Mouse (Mus musculus) small intestine, adult 2 months (tissue): ENCODE results near the gene Helb.

Experiments
- CTCF ChIP-seq: fragments of 200-500 bp; IDR thresholded peaks from 2 replicates; pipeline ENCODE4 v1.5.1; 2012; ENCODE audit warnings: low read depth, mild to moderate bottlenecking, control low read depth, inconsistent platforms, low read length, moderate library complexity, mixed read lengths; ENCODE audit not compliant: insufficient replicate concordance, insufficient read length; ENCODE audit errors: extremely low read depth
- POLR2A ChIP-seq: fragments of 200-500 bp; IDR thresholded peaks from 2 replicates; pipeline ENCODE4 v1.6.1; 2012; ENCODE audit warnings: low read depth, mild to moderate bottlenecking, control low read depth, inconsistent platforms, low read length, moderate library complexity

GRCm38 (mm10) chr10:120060579-120061237 is 52.1 kb downstream of the Helb start:
- TF ChIP-seq POLR2A (no peak), CTCF (no peak)
